Mouse (Mus musculus) heart, embryonic 11.5 days (tissue): ENCODE data around the gene Nsmce4a. TPM values are rescaled to one million over a fixed set of nuclear protein-coding genes. Genes with fewer than 3 reads are reported as not detected.
"Not testable (repeated sequence)": the region's sequence is repeated elsewhere in the genome, so short reads cannot be mapped to it uniquely, and the experiment has no call there.

Experiments
- ATAC-seq: fragments of 200-750 bp; cut with Nextera tagmentation; replicated peaks from 2 replicates; pipeline ENCODE4 v1.8.0; 2017; ENCODE audit warnings: moderate library complexity; ENCODE audit not compliant: insufficient number of reproducible peaks, low FRiP score, low TSS enrichment
- H3K27ac ChIP-seq: fragments of 300-500 bp; sonication (generic); 2 replicates; pipeline ENCODE4 v1.5.1; 2014; ENCODE audit warnings: mild to moderate bottlenecking, low read depth, low read length
- H3K27me3 ChIP-seq: fragments of 300-500 bp; sonication (generic); 2 replicates; pipeline ENCODE4 v1.6.1; 2014; ENCODE audit warnings: mild to moderate bottlenecking, low read length, mixed read lengths; ENCODE audit not compliant: control insufficient read depth, insufficient read depth
- H3K36me3 ChIP-seq: fragments of 300-500 bp; sonication (generic); 2 replicates; pipeline ENCODE4 v1.6.1; 2014; ENCODE audit warnings: mild to moderate bottlenecking, low read length, moderate library complexity, mixed read lengths; ENCODE audit not compliant: control insufficient read depth, insufficient read depth
- H3K4me1 ChIP-seq: fragments of 300-500 bp; sonication (generic); 2 replicates; pipeline ENCODE4 v1.6.1; 2014; ENCODE audit warnings: low read length; ENCODE audit not compliant: control insufficient read depth, insufficient read depth
- H3K4me2 ChIP-seq: fragments of 300-500 bp; sonication (generic); 2 replicates; pipeline ENCODE4 v1.6.1; 2014; ENCODE audit warnings: mild to moderate bottlenecking, moderate library complexity
- H3K4me3 ChIP-seq: fragments of 300-500 bp; sonication (generic); 2 replicates; pipeline ENCODE4 v1.5.1; 2014; ENCODE audit warnings: low read depth, low read length
- H3K9ac ChIP-seq: fragments of 300-500 bp; sonication (generic); 2 replicates; pipeline ENCODE4 v1.6.1; 2014; ENCODE audit warnings: mild to moderate bottlenecking, low read depth, low read length, moderate library complexity
- H3K9me3 ChIP-seq: fragments of 300-500 bp; sonication (generic); replicated peaks from 2 replicates; pipeline ENCODE4 v1.6.1; 2016; ENCODE audit warnings: low read length; ENCODE audit not compliant: control insufficient read depth
- WGBS: fragments of 180-500 bp; shearing (Covaris S2); extraction: QIAGEN DNeasy Blood & Tissue Kit; methylation state at CpG from one replicate; pipeline ENCODE4 v1.1.7; 2014; ENCODE audit not compliant: insufficient replicate concordance; 5-methylcytosine and 5-hydroxymethylcytosine counted together
- polyA plus RNA-seq: library from polyadenylated mRNA; unstranded; fragments of >200 nt; fragmentation: Nextera tagmentation; extraction: Ambion mirVana; gene quantifications from 2 replicates; pipeline ENCODE4 v1.2.1, GENCODE M21; 2014

Gene Nsmce4a
- polyA plus RNA-seq, 1 experiment from 2014 or later = 146 TPM

- no peak overlapping the region for H3K27ac ChIP-seq
- no peak overlapping the region for H3K9ac ChIP-seq
- no peaks in the 10 kb centered on the region for H3K4me1 ChIP-seq
- peaks cover 30% of the 10 kb centered on the region for H3K36me3 ChIP-seq
- H3K9me3 ChIP-seq = no peaks in the 10 kb centered on the region
- H3K4me2 ChIP-seq = no peak overlapping the region
- ATAC-seq = no peak
- H3K4me3 ChIP-seq = no peak overlapping the region
- H3K27me3 ChIP-seq = no peaks in the 10 kb centered on the region
- WGBS = 85% methylated on average over 7 of the region's 7 CpGs
Observed at GRCm38 (mm10) chr7:130540176-130540575, 32.7 kb downstream of the Nsmce4a start.

GRCm38 (mm10) chr7:130537068-130537467 is 35.9 kb downstream of the Nsmce4a start:
- Histone ChIP-seq H3K4me3 (no peak overlapping the region), H3K9ac (no peak overlapping the region), H3K4me2 (no peak overlapping the region), H3K27me3 (no peaks in the 10 kb centered on the region), H3K36me3 (peaks cover 15% of the 10 kb centered on the region), H3K9me3 (no peaks in the 10 kb centered on the region), H3K4me1 (0 out of 2 replicates have a peak, but pooled peaks cover 3% of the 10 kb centered on the region), H3K27ac (no peak overlapping the region)
- 88% methylated on average over 4 of the region's 4 CpGs for WGBS
- ATAC-seq = no peak

- 0 out of 2 replicates have a peak, but pooled peaks cover 3% of the 10 kb centered on the region for H3K4me1 ChIP-seq
- no peak for ATAC-seq
- WGBS = 87% methylated on average over 4 of the region's 4 CpGs
- no peak overlapping the region for H3K27ac ChIP-seq
- H3K4me3 ChIP-seq = no peak overlapping the region
- no peaks in the 10 kb centered on the region for H3K27me3 ChIP-seq
- H3K36me3 ChIP-seq = peaks cover 15% of the 10 kb centered on the region
- H3K9me3 ChIP-seq = no peaks in the 10 kb centered on the region
- no peak overlapping the region for H3K4me2 ChIP-seq
- no peak overlapping the region for H3K9ac ChIP-seq
Observed at GRCm38 (mm10) chr7:130535174-130535573, 37.7 kb downstream of the Nsmce4a start.

- peak overlapping the region; percentile 29; the same call in 1 of the 2 replicates for H3K27ac ChIP-seq
- H3K36me3 ChIP-seq = peaks cover 15% of the 10 kb centered on the region
- no peak overlapping the region for H3K4me2 ChIP-seq
- no peaks in the 10 kb centered on the region for H3K27me3 ChIP-seq
- H3K9me3 ChIP-seq = no peaks in the 10 kb centered on the region
- H3K4me3 ChIP-seq = no peak overlapping the region
- WGBS = 47% methylated on average over 24 of the region's 25 CpGs
- H3K9ac ChIP-seq = no peak overlapping the region
- 0 out of 2 replicates have a peak, but pooled peaks cover 3% of the 10 kb centered on the region for H3K4me1 ChIP-seq
- peak; percentile 55; the same call in 1 of the 2 replicates for ATAC-seq
Observed at GRCm38 (mm10) chr7:130533316-130534260, 39.3 kb downstream of the Nsmce4a start.

- H3K36me3 ChIP-seq = peaks cover 12% of the 10 kb centered on the region
- H3K9me3 ChIP-seq, ATAC-seq, H3K4me2 ChIP-seq, H3K9ac ChIP-seq, H3K4me1 ChIP-seq, H3K27me3 ChIP-seq, H3K27ac ChIP-seq, H3K4me3 ChIP-seq: not testable (repeated sequence)
- 96% methylated on average over 14 of the region's 15 CpGs for WGBS
Observed at GRCm38 (mm10) chr7:130531138-130531537, 41.8 kb downstream of the Nsmce4a start.

GRCm38 (mm10) chr7:130527306-130527705 is 45.6 kb downstream of the Nsmce4a start:
- no peaks in the 10 kb centered on the region for H3K27me3 ChIP-seq
- no peak overlapping the region for H3K4me3 ChIP-seq
- 69% methylated on average over 9 of the region's 9 CpGs for WGBS
- no peaks in the 10 kb centered on the region for H3K9me3 ChIP-seq
- no peak for ATAC-seq
- H3K36me3 ChIP-seq = peaks cover 9% of the 10 kb centered on the region
- H3K4me2 ChIP-seq = no peak overlapping the region
- no peaks in the 10 kb centered on the region for H3K4me1 ChIP-seq
- H3K9ac ChIP-seq = no peak overlapping the region
- no peak overlapping the region for H3K27ac ChIP-seq

- Histone ChIP-seq H3K4me2 (no peak overlapping the region), H3K4me1 (peaks cover 7% of the 10 kb centered on the region), H3K9ac (no peak overlapping the region), H3K36me3 (no peaks in the 10 kb centered on the region), H3K27me3 (no peaks in the 10 kb centered on the region), H3K4me3 (no peak overlapping the region), H3K27ac (no peak overlapping the region), H3K9me3 (no peaks in the 10 kb centered on the region)
- ATAC-seq = no peak
- WGBS = 91% methylated on average over 8 of the region's 8 CpGs
Observed at GRCm38 (mm10) chr7:130523451-130523850, 49.5 kb downstream of the Nsmce4a start.

GRCm38 (mm10) chr7:130520812-130521422 is 52.0 kb downstream of the Nsmce4a start:
- H3K27ac ChIP-seq = peak overlapping the region; percentile 38; the same call in 1 of the 2 replicates
- H3K36me3 ChIP-seq = no peaks in the 10 kb centered on the region
- H3K4me2 ChIP-seq = no peak overlapping the region
- WGBS = 73% methylated on average over 14 of the region's 14 CpGs
- ATAC-seq = no peak
- no peaks in the 10 kb centered on the region for H3K27me3 ChIP-seq
- H3K4me3 ChIP-seq = no peak overlapping the region
- H3K9me3 ChIP-seq = no peaks in the 10 kb centered on the region
- peaks cover 14% of the 10 kb centered on the region for H3K4me1 ChIP-seq
- no peak overlapping the region for H3K9ac ChIP-seq
